Mouse (Mus musculus) 3T3-L1 (cell line): Measurements from ENCODE around the gene Pgbd1.
"Not testable (repeated sequence)": the region's sequence is repeated elsewhere in the genome, so short reads cannot be mapped to it uniquely, and the experiment has no call there.

Experiments used
- DNase-seq: peaks from one replicate; pipeline ENCODE4 v3.0.0-alpha.2; 2015; ENCODE audit warnings: low read depth, low spot score

Pgbd1 gene

DNA sequence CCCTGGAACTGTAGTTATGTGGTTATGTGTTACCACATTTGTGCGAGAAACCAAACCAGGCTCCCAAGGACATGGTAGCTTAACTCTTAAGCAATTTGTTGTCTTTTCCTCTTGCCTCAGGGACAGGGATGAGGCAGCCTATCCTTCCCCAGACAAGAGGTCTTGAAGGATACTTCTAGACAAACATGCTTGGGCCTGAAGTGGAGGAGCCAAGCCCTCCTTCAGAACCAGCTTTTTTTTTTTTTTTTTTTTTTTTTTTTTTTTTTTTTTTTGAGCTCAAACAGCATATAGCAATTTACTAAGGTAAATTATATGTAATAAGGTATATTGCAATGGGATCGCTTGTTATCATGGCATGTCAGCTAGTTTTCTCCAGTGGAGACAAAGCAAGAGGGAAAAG is 25.1 kb downstream of the Pgbd1 start:
- DNase-seq, result no peak

GRCm38 (mm10) chr13:21415266-21415665 is 25.6 kb downstream of the Pgbd1 start:
- no peak for DNase-seq

GRCm38 (mm10) chr13:21414231-21415212 is 26.3 kb downstream of the Pgbd1 start:
- no peak for DNase-seq

- no peak for DNase-seq
Observed at GRCm38 (mm10) chr13:21408805-21409459, 31.9 kb downstream of the Pgbd1 start.

- DNase-seq, result peak; percentile 76
Observed at GRCm38 (mm10) chr13:21407969-21408804, 32.7 kb downstream of the Pgbd1 start.

DNA sequence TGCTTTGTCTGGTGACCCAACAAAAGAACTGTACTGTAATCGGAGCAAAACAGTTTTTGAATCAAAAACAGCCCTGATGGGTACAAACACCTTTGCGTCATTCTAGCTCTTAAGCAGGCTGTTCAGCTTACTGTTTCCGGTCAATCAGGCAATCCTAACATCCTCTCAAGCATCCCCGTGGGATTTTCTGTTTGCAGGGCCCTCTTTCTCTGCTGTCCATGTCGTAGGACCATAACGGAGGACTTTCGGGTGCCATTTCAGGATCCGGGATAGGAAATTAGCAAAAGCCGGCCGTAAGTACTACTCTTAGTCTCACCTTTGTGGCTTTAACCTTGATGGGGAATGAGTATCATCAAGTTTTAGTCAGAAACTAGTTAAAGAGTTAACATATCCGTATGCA is 33.5 kb downstream of the Pgbd1 start:
- no peak for DNase-seq

- DNase-seq, result no peak
Observed at GRCm38 (mm10) chr13:21402848-21403247, 38.0 kb downstream of the Pgbd1 start.

- DNase-seq, result peak; percentile 83
Observed at GRCm38 (mm10) chr13:21402287-21402846, 38.5 kb downstream of the Pgbd1 start, which contains the start of gene Zkscan3. Zkscan3 (minus strand) TSS chr13:21402755.

GRCm38 (mm10) chr13:21401636-21402286 is 39.1 kb downstream of the Pgbd1 start:
- DNase-seq, result peak; percentile 65

DNA sequence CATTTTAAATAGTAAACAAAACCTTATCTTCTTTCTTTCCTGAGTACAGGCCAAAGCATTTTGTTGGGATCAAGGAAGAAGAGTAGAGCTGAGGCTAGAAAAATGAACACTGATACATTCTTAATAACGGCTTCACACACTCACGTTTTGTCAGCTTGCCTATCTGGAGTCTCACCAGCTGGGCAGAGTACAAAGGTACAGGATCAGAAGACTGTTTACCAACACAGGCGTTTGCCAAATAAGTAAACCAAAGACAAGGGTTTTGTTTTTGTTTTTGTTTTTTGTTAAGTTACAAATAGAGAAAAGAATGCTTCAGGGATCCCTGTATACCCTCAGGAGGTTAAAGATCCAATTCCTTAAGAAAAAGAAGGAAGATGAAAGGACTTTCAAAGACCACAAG is 39.7 kb downstream of the Pgbd1 start:
- no peak for DNase-seq

DNA sequence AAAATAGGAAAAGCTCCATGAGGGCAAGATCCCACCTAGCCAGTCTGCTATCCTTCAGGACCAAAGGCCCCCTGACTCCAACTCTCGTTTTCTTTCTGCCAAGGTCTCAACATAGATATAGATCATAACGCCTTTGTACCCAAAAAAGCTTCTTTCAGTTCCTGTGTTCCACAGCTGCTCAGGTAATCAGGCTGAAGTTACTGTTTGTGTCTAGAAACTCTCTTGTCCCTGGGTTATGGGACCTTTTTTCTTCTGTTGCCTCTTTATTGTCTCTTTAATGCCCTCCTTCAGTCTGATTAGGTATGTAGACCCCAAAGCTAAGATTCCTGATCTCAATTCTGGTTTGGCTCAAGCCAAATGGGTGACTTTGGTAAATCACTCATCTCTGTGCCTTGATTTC is 43.4 kb downstream of the Pgbd1 start:
- DNase-seq, result no peak

DNA sequence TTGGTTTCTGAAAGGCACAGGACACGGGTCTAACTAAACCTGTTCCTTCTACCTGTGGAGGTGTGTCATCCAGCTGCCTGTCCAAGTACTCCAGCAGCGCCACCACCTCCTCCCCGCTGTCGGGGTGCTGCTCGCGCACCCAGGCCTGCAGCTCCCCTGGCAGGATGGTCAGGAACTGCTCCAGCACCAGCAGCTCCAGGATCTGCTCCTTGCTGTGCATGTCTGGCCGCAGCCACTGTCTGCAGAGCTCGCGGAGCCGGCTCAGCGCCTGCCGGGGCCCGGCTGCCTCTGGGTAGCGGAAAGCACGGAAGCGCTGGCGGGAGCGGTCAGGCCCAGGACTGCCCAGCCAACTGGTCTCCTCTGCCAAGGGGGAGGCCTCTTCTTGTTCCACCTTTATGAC is 44.8 kb downstream of the Pgbd1 start:
- DNase-seq, result not testable (repeated sequence)

GRCm38 (mm10) chr13:21395623-21396022 is 45.2 kb downstream of the Pgbd1 start:
- no peak for DNase-seq

DNA sequence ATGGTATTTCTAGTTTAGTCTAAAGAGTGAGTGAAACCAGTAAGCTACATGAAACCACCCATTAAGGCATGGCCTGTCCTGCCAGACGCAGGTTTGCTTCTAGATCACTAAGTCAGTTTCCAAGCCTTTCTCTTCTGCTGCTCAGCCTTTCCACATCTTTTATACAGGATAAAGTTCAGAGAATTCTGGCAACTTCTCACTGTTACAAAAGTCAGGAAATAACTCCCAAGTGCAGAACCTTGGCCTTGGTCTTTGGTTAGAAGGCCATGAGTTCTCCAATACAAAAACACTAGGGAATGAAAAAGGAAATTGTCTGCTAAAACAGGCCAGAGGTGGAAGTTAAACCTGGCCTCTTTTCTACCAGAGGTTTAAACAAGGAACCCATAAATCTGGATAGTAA is 45.6 kb downstream of the Pgbd1 start:
- DNase-seq, result no peak

GRCm38 (mm10) chr13:21377773-21378172 is 63.1 kb downstream of the Pgbd1 start:
- no peak for DNase-seq

DNA sequence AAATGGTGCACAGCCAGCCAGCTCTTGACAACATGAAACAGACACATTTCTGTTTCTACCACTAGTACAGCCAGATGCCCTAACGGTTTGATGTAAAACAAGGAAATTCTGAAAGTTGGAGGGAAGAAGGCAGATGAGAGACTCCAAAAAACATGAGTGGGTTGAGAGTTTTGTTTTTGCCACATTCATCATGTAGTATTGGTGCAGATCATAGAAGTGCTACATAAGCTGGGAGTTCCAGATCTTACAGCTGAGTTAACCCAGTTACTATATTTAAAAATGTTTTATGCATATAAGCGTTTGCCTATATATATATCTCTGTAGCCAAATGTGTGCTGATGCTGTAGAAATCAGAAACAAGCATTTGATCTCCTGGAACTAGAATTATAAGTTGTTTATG is 68.2 kb downstream of the Pgbd1 start:
- DNase-seq, result no peak
